Mouse (Mus musculus) cortical plate, adult 2 months (tissue): ENCODE measurements around the gene T2.

Experiments used
- CTCF ChIP-seq: fragments of 200-500 bp; IDR thresholded peaks from 2 replicates; pipeline ENCODE4 v1.5.1; 2011; ENCODE audit warnings: mild to moderate bottlenecking, control low read depth, low read length; ENCODE audit not compliant: insufficient read depth; ENCODE audit errors: extremely low read depth
- POLR2A ChIP-seq: fragments of 200-500 bp; IDR thresholded peaks from 2 replicates; pipeline ENCODE4 v1.6.1; 2011; ENCODE audit warnings: mild to moderate bottlenecking, low read length, control low read depth; ENCODE audit not compliant: insufficient read depth; ENCODE audit errors: extremely low read depth

GRCm38 (mm10) chr17:8348941-8349340 is 6.9 kb upstream of the T2 start:
- no peak for TF ChIP-seq POLR2A
- TF ChIP-seq CTCF, result no peak
